Mouse (Mus musculus) MEL-GATA-1-ER (cell line): ENCODE data around the gene Tcstv3.
"Not testable (repeated sequence)": the region's sequence is repeated elsewhere in the genome, so short reads cannot be mapped to it uniquely, and the experiment has no call there.

Experiments used
- DNase-seq: peaks from one replicate; pipeline ENCODE4 v3.0.0-alpha.2; 2012; ENCODE audit warnings: low read depth; ENCODE audit errors: extremely low read depth

The Tcstv3 gene

DNA sequence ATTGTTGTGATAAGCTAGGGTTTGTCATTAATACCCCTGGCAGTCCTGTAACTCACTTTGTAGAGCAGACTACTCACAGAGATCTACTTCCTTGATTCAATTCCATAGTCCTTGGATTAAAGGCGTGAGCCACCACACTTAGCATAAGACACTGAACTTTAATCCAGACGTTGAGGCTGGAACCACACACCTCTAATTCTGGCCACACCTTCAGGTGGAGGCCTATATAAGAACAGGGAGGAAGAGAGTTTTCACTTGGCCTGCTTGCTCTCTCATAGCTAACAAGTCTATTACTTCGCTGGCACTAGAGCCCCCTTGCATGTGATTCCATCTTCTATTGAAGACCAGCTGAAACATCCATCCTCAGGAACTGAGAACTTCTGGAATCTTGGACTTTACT, at the start of gene Tcstv3:
Tcstv3 (plus strand) TSS at position 301 of the 400 bp plus-strand sequence.
- not testable (repeated sequence) for DNase-seq

DNA sequence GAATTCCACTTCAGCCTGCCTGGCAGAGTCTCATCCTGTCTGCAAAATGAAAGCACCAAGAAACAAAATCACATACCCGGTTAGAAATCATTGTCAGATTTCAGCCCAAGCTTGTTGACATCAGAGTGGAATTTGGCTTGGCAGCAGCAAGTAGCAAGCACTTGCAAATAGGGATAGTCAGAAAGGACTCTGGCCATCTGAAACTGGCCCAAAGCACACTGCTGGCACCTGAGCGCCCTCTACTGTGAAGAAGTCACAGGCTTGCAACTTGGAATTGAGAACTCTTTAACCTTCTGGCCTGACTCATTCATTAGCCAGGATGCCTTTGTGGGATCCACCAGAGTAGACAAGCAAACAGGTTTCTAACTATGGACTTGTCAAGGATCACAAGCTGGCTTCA, 38.8 kb upstream of the Tcstv3 start:
- not testable (repeated sequence) for DNase-seq

GRCm38 (mm10) chr13:120278784-120279183, 37.9 kb upstream of the Tcstv3 start:
- no peak for DNase-seq

- no peak for DNase-seq
These were observed 17.3 kb upstream of the Tcstv3 start for GRCm38 (mm10) chr13:120299324-120299894.

GRCm38 (mm10) chr13:120299991-120300442, 16.7 kb upstream of the Tcstv3 start, which contains the start of gene BC147527:
Gene BC147527, plus strand, starts transcription at chr13:120300392.
- DNase-seq, result no peak

- no peak for DNase-seq
These were observed 15.8 kb upstream of the Tcstv3 start for GRCm38 (mm10) chr13:120300853-120301252.

DNA sequence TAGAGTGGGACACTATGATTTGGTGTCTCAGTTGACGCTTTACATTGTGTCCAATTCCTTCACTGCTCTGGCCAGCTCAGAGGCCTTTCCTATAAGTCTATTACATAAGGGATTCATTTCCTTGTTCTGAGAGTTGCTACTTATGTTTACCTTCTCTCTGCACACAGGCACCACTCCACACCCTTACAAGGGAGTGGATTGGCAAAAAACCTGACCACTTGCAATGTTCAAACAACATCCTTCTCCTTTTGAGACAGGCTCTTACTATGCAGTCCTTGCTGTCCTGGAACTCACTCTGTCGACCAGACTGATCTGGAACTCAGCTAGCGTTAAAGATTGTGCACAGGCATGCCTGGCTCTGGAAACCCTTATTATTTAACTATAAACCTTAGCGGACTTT, 5.9 kb upstream of the Tcstv3 start:
- no peak for DNase-seq

DNA sequence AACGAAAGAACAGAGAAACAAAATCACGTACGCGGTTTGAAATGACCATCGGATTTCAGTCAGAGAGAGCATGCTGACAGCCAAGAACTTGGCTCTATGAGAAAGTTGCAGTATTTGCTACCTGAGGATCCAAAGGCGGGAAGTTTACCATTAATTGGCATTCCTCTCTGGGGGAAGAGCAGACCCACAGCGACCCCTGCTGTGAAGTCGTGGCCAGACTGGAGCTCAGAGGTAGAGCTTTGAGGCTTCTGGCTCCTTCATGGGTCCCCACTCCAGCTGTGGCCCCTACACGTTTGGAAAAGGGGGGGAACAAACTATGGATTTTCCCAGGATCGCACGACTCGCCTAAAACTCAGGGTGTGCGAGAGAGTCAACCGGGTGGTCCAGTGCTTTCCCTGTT, 3.1 kb upstream of the Tcstv3 start:
- DNase-seq, result no peak

- DNase-seq, result no peak
These were observed 3.5 kb downstream of the Tcstv3 start for GRCm38 (mm10) chr13:120320183-120320582.

DNA sequence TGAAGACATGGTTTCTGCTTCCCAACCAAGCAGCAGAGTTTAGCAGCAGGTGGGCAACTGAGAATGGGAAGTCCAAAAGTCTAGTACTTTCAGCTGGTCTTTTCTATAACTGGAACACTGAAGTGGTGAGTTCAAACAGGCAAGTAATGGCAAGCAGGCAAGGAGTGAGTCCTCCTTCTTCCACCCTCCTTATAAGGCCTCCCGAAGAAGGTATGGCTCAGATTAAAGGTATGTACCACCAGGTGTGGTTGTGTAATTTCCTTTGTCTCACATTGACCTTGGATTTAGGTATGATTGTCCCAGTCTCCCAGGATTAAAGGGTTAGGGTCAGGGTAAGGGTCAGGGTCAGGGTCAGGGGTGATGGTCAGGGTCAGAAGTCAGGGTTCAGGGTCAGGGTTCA, 4.0 kb downstream of the Tcstv3 start:
- DNase-seq, result no peak
